Mouse (Mus musculus): Measurements from ENCODE around the gene Kera.

DNA sequence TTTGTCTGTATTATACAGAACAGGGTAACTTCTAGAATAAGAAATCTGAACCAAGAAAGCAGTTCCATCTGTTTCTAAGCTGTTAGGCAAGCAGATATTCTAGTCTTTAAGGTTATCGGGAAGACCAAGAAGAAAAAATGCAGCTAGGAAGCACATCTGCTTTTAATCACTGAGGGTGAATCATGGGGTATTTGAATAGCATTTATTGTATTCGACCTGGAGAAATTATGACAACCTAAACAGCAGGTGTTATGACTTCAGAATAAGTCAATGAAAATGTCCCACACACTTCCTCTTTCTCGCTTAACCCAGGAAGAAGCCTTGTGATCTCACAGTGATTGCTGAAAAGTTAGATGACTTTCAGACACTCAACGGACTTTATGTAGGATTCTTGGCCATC, 18.4 kb downstream of the Kera start:
- TF ChIP-seq CTCF (IDR thresholded peaks at IDR 0.05; ENCODE audit: low read depth, low read length) (no peak), POLR2A (IDR thresholded peaks at IDR 0.05; ENCODE audit: borderline replicate concordance, low read depth, low read length) (no peak)

All from bone marrow macrophage, adult 2 months (primary cell).